In the genomic region with DNA sequence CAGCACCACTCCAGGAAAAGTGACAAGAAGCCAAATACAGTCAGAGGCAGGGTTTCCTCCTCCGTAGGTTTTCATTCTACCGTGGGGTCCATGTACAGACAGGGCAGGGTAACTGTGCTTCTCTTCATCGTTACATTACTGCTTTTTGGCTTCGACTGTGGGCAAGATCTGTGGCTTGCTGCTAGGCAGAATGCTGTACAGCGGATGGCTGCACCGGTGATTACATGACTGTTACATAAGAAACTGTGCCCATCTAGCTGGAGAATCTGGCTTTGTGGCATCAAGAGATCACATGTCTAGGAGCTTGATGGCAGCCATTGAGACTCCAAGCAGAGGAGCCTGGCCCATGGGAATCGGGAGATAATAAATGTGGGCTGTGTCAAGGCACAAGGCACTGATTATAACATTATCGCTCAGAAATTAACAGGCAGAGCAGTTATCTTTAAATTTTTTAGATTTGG, we compare ENCODE assay signal across 20 mouse cellular contexts. TPM values are rescaled to one million over a fixed set of nuclear protein-coding genes. Genes with fewer than 3 reads are reported as not detected.
DNase-seq lines count a peak whose midpoint lies in the region; ATAC-seq lines count a peak whose summit lies in the region.
"Had no signal": no experiment of that assay in that cellular context is flagged by ENCODE, and none has a peak within 500 bp of the region (broad histone marks: within the 10 kb centered on the region; RNA-seq: fewer than 3 reads in every experiment).

No protein-coding gene starts in this region.

- no peaks in the 10 kb centered on the region for H3K36me3 ChIP-seq in embryonic facial prominence, embryonic 13.5 days
- no peaks in the 10 kb centered on the region for H3K36me3 ChIP-seq in embryonic facial prominence, embryonic 10.5 days (replicated peaks)
- no peaks in the 10 kb centered on the region for H3K36me3 ChIP-seq in neural tube, embryonic 13.5 days
- H3K36me3 ChIP-seq: hindbrain, embryonic 15.5 days had no signal

- H3K4me2 ChIP-seq in embryonic facial prominence, embryonic 13.5 days: no peak overlapping the region
- H3K4me2 ChIP-seq in neural tube, embryonic 13.5 days: no peak overlapping the region
- H3K4me2 ChIP-seq: heart, embryonic 11.5 days; hindbrain, embryonic 15.5 days had no signal

- ATAC-seq in embryonic facial prominence, embryonic 13.5 days (ENCODE audit: insufficient number of reproducible peaks, insufficient read depth, low FRiP score, low TSS enrichment, low read depth): no peak
- ATAC-seq in granulocyte monocyte progenitor cell, adult 5-6 weeks (replicated peaks; ENCODE audit: poor library complexity, severe bottlenecking): peak; percentile 35
- ATAC-seq in neural tube, embryonic 13.5 days (ENCODE audit: low read depth): no peak

- WGBS in embryonic facial prominence, embryonic 13.5 days: 74% methylated on average over 8 of the region's 8 CpGs
- WGBS in embryonic facial prominence, embryonic 10.5 days: 82% methylated on average over 8 of the region's 8 CpGs
- WGBS in neural tube, embryonic 13.5 days: 81% methylated on average over 8 of the region's 8 CpGs

- H3K4me1 ChIP-seq in embryonic facial prominence, embryonic 13.5 days: peaks cover 40% of the 10 kb centered on the region
- peaks cover 53% of the 10 kb centered on the region for H3K4me1 ChIP-seq in embryonic facial prominence, embryonic 10.5 days
- H3K4me1 ChIP-seq in neural tube, embryonic 13.5 days (replicated peaks): peaks cover 23% of the 10 kb centered on the region

- no peak for DNase-seq in embryonic facial prominence, embryonic 10.5 days (ENCODE audit: low spot score)
- DNase-seq in lung, postnatal 10 days: peak; percentile 3
- no peak for DNase-seq in lung, postnatal 14 days
- DNase-seq in right cerebral cortex, postnatal 10 days (ENCODE audit: low spot score in 2 of 2): no peak
- no peak for DNase-seq in left cerebral cortex, adult 18-20 months (ENCODE audit: low spot score in 2 of 2)
- DNase-seq: adrenal gland, postnatal 36 days; cerebellum, adult 11-12 months; midbrain, embryonic 14.5 days had no signal

- H3K4me3 ChIP-seq in embryonic facial prominence, embryonic 13.5 days: no peak overlapping the region
- H3K4me3 ChIP-seq in embryonic facial prominence, embryonic 10.5 days: no peak overlapping the region
- H3K4me3 ChIP-seq in neural tube, embryonic 13.5 days: no peak overlapping the region
- H3K4me3 ChIP-seq: hindbrain, embryonic 15.5 days had no signal

- no peaks in the 10 kb centered on the region; the same call in 1 of the 2 replicates for H3K27me3 ChIP-seq in embryonic facial prominence, embryonic 13.5 days
- H3K27me3 ChIP-seq in embryonic facial prominence, embryonic 10.5 days (replicated peaks; ENCODE audit: low read depth, poor library complexity, severe bottlenecking): no peaks in the 10 kb centered on the region; the same call in 1 of the 2 replicates
- 0 out of 2 replicates have a peak, but pooled peaks cover 3% of the 10 kb centered on the region for H3K27me3 ChIP-seq in neural tube, embryonic 13.5 days
- H3K27me3 ChIP-seq: hindbrain, embryonic 15.5 days had no signal

- 0 out of 2 replicates have a peak, but pooled peaks cover 3% of the 10 kb centered on the region for H3K9me3 ChIP-seq in embryonic facial prominence, embryonic 13.5 days
- H3K9me3 ChIP-seq in embryonic facial prominence, embryonic 10.5 days: 0 out of 2 replicates have a peak, but pooled peaks cover 3% of the 10 kb centered on the region
- H3K9me3 ChIP-seq in neural tube, embryonic 13.5 days: no peaks in the 10 kb centered on the region
- H3K9me3 ChIP-seq: hindbrain, embryonic 15.5 days had no signal

- H3K27ac ChIP-seq in embryonic facial prominence, embryonic 13.5 days: peak overlapping the region; percentile 16; the same call in 1 of the 2 replicates
- H3K27ac ChIP-seq in embryonic facial prominence, embryonic 10.5 days (replicated peaks): no peak overlapping the region
- H3K27ac ChIP-seq in neural tube, embryonic 13.5 days (replicated peaks): no peak overlapping the region
- H3K27ac ChIP-seq: hindbrain, embryonic 15.5 days had no signal

- no peak overlapping the region for H3K9ac ChIP-seq in embryonic facial prominence, embryonic 13.5 days
- H3K9ac ChIP-seq in neural tube, embryonic 13.5 days: 0 out of 2 replicates have a peak overlapping the region, but pooled peaks have one; percentile 34
- H3K9ac ChIP-seq: hindbrain, embryonic 15.5 days had no signal

RNA-seq across cellular contexts. Expression of gene Slc22a16, which starts 43.8 kb away (rescaled TPM):
- polyA plus RNA-seq in embryonic facial prominence, embryonic 13.5 days (2015; fragmentation: Nextera tagmentation; extraction: Ambion mirVana): not detected in 2 replicates
- not detected in 2 replicates for polyA plus RNA-seq in embryonic facial prominence, embryonic 10.5 days (2016; fragmentation: Nextera tagmentation; extraction: Ambion mirVana)
- not detected in 2 replicates for total RNA-seq in granulocyte monocyte progenitor cell, adult 5-6 weeks (2014; fragmentation: Nextera tagmentation)
- total RNA-seq in granulocyte monocyte progenitor cell, adult 5-6 weeks (2017): not detected in 2 replicates
- not detected in 2 replicates for polyA plus RNA-seq in neural tube, embryonic 13.5 days (2015; fragmentation: Nextera tagmentation; extraction: Ambion mirVana)
- not detected for total RNA-seq in left cerebral cortex, adult 18-20 months (2021)
- total RNA-seq: adrenal gland, postnatal 36 days; ES-E14; gastrocnemius, adult 8-10 months; layer of hippocampus, adult 8-10 months; left cerebral cortex, postnatal 14 days had no signal
- polyA plus RNA-seq: heart, embryonic 11.5 days; hindbrain, embryonic 15.5 days; kidney, embryonic 14.5 days; liver, embryonic 16.5 days; midbrain, embryonic 14.5 days; stomach, embryonic 14.5 days had no signal
